Mouse (Mus musculus) hindbrain, embryonic 11.5 days (tissue): Measurements from ENCODE around the gene Khdrbs1. TPM values are rescaled to one million over a fixed set of nuclear protein-coding genes. Genes with fewer than 3 reads are reported as not detected.
"Not testable (repeated sequence)": the region's sequence is repeated elsewhere in the genome, so short reads cannot be mapped to it uniquely, and the experiment has no call there.

ENCODE experiments used
- ATAC-seq: fragments of 200-750 bp; cut with Nextera tagmentation; 2 replicates; pipeline ENCODE4 v1.8.0; 2017; ENCODE audit warnings: mild to moderate bottlenecking, moderate TSS enrichment, moderate library complexity; ENCODE audit not compliant: low FRiP score
- DNase-seq: peaks from one replicate; pipeline ENCODE4 v3.0.0-alpha.2; 2015; ENCODE audit warnings: low spot score
- H3K27ac ChIP-seq: fragments of 300-500 bp; sonication (generic); 2 replicates; pipeline ENCODE4 v1.5.1; 2014; ENCODE audit warnings: mild to moderate bottlenecking, low read depth, low read length
- H3K27me3 ChIP-seq: fragments of 300-500 bp; sonication (generic); 2 replicates; pipeline ENCODE4 v1.6.1; 2014; ENCODE audit warnings: mild to moderate bottlenecking, low read length, moderate library complexity, mixed read lengths; ENCODE audit not compliant: control insufficient read depth, insufficient read depth
- H3K36me3 ChIP-seq: fragments of 300-500 bp; sonication (generic); 2 replicates; pipeline ENCODE4 v1.6.1; 2014; ENCODE audit warnings: mild to moderate bottlenecking, low read length, moderate library complexity, mixed read lengths; ENCODE audit not compliant: control insufficient read depth, insufficient read depth
- H3K4me1 ChIP-seq: fragments of 300-500 bp; sonication (generic); replicated peaks from 2 replicates; pipeline ENCODE4 v1.6.1; 2014; ENCODE audit warnings: low read length, mixed read lengths; ENCODE audit not compliant: control insufficient read depth, insufficient read depth
- H3K4me2 ChIP-seq: fragments of 300-500 bp; sonication (generic); replicated peaks from 2 replicates; pipeline ENCODE4 v1.6.1; 2014; ENCODE audit warnings: mild to moderate bottlenecking, low read depth, low read length
- H3K4me3 ChIP-seq: fragments of 300-500 bp; sonication (generic); 2 replicates; pipeline ENCODE4 v1.5.1; 2014; ENCODE audit warnings: low read depth, low read length
- H3K9ac ChIP-seq: fragments of 300-500 bp; sonication (generic); 2 replicates; pipeline ENCODE4 v1.6.1; 2014; ENCODE audit warnings: low read depth, low read length
- H3K9me3 ChIP-seq: fragments of 300-500 bp; sonication (generic); 2 replicates; pipeline ENCODE4 v1.6.1; 2016; ENCODE audit warnings: low read length; ENCODE audit not compliant: control insufficient read depth
- WGBS: fragments of 180-500 bp; shearing (Covaris S2); extraction: QIAGEN DNeasy Blood & Tissue Kit; methylation state at CpG from one replicate; pipeline ENCODE4 v1.1.7; 2014; 5-methylcytosine and 5-hydroxymethylcytosine counted together
- polyA plus RNA-seq: library from polyadenylated mRNA; unstranded; fragments of >200 nt; fragmentation: Nextera tagmentation; extraction: Ambion mirVana; gene quantifications from 2 replicates; pipeline ENCODE4 v1.2.1, GENCODE M21; 2014

Gene Khdrbs1
- polyA plus RNA-seq, 1 experiment from 2014 or later = 158 TPM

DNA sequence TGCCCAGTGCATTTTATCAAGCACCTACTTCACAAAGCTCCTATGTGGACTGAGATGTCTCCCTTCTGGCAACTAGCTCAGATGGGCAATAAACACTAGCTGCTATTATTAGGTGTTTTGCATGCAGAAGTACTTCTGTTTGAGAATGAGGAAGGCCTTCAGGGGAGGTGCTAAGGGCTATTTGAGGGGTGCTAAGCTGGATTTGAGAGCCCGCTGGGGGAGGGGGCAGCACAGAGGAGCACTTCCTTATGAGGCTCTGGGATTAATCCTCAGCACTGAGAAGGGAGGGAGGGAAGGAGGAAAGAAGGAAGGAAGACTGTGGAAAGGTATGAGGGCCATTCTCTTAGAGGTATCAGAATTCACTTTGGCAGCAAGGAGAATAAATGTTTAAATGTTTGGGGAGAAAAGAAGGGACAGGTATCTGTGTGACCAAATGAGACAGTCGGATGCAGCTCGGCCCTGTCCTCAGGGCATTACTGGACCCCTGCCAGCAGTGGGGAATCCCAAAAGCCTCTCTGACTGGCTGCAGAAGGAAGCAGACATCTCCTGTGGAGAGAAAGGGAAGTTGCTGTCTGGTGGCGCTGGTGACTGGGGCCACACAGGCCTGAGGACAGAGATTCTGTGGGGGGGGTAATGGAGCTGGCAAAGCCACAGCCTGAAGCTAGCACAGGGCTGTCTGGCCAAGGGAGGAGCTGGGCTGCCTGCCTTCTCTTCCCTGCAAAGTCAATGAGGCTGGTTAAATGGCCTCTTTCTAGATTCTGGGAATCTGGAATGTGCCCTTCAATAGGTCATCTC, 40.0 kb upstream of the Khdrbs1 start:
- H3K4me1 ChIP-seq = no peaks in the 10 kb centered on the region
- 30% methylated on average over 4 of the region's 4 CpGs for WGBS
- ATAC-seq (no peak), DNase-seq (no peak)
- no peak overlapping the region for H3K9ac ChIP-seq
- H3K9me3 ChIP-seq = no peaks in the 10 kb centered on the region
- H3K4me2 ChIP-seq = no peak overlapping the region
- no peaks in the 10 kb centered on the region for H3K36me3 ChIP-seq
- no peak overlapping the region for H3K27ac ChIP-seq
- no peak overlapping the region for H3K4me3 ChIP-seq
- no peaks in the 10 kb centered on the region for H3K27me3 ChIP-seq

DNA sequence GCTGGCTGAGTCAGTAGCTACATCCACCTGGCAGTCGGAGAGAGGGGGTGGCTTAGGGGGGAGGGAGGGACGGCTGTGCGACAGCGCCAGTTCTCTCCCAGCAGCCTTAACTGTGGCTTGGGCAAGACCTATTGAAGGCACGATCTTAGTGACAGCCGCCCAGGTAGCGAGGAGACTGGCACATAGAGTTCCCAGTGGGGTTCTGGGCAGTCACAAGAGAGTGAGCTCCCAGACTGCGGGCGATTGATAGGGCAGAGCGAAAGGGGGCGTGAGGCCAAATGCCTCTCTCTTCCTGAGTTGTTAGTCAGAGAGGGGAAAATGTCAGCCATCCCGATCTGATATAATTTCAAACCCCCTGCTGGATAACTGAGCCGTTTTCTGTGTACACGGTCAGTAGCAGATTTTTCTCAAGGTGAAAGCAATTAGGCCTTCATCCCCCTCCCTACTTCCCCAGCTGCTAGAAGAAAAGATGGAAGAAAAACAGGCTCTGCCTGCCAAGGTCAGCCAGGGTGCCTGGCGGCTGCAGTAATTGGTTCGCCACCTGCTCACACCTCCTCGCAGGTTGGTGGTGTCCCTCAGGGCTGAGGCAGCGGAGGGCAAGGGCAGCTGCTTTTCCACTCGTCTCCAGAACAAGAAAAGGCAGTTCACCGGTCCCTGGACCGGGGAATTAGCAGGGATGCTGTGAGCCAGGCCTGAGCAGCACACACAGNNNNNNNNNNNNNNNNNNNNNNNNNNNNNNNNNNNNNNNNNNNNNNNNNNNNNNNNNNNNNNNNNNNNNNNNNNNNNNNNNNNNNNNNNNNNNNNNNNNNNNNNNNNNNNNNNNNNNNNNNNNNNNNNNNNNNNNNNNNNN, 29.8 kb upstream of the Khdrbs1 start:
- Histone ChIP-seq H3K27ac (peak overlapping the region; percentile 58), H3K36me3 (no peaks in the 10 kb centered on the region), H3K9me3 (no peaks in the 10 kb centered on the region), H3K4me1 (peaks cover 4% of the 10 kb centered on the region), H3K4me3 (no peak overlapping the region), H3K4me2 (peak overlapping the region; percentile 12), H3K9ac (0 out of 2 replicates have a peak overlapping the region, but pooled peaks have one; percentile 5), H3K27me3 (peaks cover 2% of the 10 kb centered on the region; the same call in 1 of the 2 replicates)
- WGBS = 3% methylated on average over 21 of the region's 21 CpGs
- ATAC-seq (no peak), DNase-seq (peak; percentile 52)

DNA sequence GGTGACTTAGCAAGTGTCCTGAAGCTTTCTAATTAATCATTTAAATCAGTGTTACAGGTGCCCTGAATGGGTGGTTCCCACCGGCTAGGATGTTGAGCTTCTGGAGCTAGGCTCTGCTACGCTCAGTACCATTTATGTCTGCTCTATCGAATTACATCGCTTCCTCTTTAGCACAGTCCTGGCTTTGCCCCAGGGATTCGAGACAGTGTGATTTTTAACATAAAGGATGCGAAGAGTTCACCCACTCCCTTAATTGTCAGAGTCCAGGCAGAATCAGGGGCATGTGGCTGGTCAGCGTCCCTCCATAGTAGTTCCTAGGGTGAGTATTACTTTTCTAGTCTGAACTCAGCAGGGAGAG, 29.2 kb upstream of the Khdrbs1 start:
- Histone ChIP-seq H3K9ac (0 out of 2 replicates have a peak overlapping the region, but pooled peaks have one; percentile 5), H3K4me3 (no peak overlapping the region), H3K27me3 (peaks cover 2% of the 10 kb centered on the region; the same call in 1 of the 2 replicates), H3K9me3 (no peaks in the 10 kb centered on the region), H3K4me2 (peak overlapping the region; percentile 12; the same call in 1 of the 2 replicates), H3K27ac (0 out of 2 replicates have a peak overlapping the region, but pooled peaks have one; percentile 58), H3K4me1 (peaks cover 4% of the 10 kb centered on the region), H3K36me3 (no peaks in the 10 kb centered on the region)
- 22% methylated on average over 7 of the region's 7 CpGs for WGBS
- ATAC-seq (no peak), DNase-seq (no peak)

DNA sequence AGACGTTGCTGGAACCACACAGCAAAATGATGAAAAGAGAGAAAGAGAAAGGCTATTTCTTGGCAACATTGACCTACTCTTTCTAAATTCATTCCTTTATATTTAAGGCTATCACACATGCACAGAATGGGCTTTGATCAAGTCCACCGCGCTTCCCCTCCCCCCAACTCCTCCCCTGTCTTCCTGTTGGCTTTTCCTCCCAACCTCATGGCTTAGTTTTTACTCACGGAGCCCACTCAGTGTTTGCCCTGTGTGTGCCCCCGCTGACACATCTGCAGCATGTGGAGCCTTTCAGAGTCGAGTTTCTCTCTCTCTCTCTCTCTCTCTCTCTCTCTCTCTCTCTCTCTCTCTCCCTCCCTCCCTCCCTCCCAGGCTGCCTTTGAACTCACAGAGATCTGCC, 28.5 kb upstream of the Khdrbs1 start:
- 57% methylated on average over 6 of the region's 6 CpGs for WGBS
- ATAC-seq (no peak), DNase-seq (no peak)
- Histone ChIP-seq H3K36me3 (no peaks in the 10 kb centered on the region), H3K4me1 (peaks cover 4% of the 10 kb centered on the region), H3K9ac (no peak overlapping the region), H3K9me3 (no peaks in the 10 kb centered on the region), H3K4me2 (no peak overlapping the region), H3K27me3 (peaks cover 2% of the 10 kb centered on the region; the same call in 1 of the 2 replicates), H3K27ac (no peak overlapping the region), H3K4me3 (no peak overlapping the region)

DNA sequence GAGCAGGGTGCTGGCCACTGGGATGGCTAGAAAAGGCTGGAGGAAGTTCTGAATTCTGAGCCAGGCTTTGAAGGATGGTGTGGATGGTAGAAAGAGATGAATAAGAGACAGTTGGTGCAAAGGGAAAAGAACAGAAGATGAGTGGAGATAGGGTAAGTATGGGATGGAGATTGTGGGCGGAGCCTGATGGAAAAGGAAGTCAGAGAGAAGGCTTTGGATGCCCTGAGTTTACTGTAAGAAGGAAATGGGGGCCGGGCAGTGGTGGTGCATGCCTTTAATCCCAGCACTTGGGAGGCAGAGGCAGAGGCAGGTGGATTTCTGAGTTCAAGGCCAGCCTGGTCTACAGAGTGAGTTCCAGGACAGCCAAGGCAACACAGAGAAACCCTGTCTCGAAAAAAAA, 26.6 kb upstream of the Khdrbs1 start:
- not testable (repeated sequence) for H3K27ac ChIP-seq, H3K27me3 ChIP-seq, H3K4me3 ChIP-seq, H3K36me3 ChIP-seq, ATAC-seq, H3K4me1 ChIP-seq, H3K9me3 ChIP-seq, H3K9ac ChIP-seq, H3K4me2 ChIP-seq, DNase-seq
- 79% methylated on average over 3 of the region's 3 CpGs for WGBS

DNA sequence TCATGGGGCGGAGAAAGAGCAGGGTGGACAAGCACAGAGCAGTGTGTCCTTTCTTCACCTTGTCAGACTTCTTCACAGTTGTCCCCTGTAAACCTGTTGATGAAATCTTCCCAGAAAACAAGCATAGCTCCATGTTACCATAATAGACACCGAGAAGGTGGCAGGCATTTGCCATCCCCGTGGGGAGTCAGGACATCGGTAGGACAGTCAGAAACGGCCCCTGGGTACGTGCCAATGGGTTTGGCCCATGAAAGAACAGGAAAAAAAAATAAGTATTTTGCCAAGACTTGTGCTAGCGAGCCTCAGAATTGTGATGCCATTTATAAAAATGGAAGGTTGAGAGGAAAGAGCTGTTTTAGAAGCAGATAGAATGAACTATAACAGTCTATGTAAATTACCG, 25.7 kb upstream of the Khdrbs1 start:
- ATAC-seq (no peak), DNase-seq (no peak)
- WGBS = 87% methylated on average over 8 of the region's 8 CpGs
- no peak overlapping the region for H3K27ac ChIP-seq
- no peaks in the 10 kb centered on the region for H3K36me3 ChIP-seq
- peaks cover 4% of the 10 kb centered on the region for H3K4me1 ChIP-seq
- H3K4me2 ChIP-seq = no peak overlapping the region
- H3K9me3 ChIP-seq = no peaks in the 10 kb centered on the region
- H3K27me3 ChIP-seq = peaks cover 2% of the 10 kb centered on the region; the same call in 1 of the 2 replicates
- no peak overlapping the region for H3K4me3 ChIP-seq
- H3K9ac ChIP-seq = no peak overlapping the region

DNA sequence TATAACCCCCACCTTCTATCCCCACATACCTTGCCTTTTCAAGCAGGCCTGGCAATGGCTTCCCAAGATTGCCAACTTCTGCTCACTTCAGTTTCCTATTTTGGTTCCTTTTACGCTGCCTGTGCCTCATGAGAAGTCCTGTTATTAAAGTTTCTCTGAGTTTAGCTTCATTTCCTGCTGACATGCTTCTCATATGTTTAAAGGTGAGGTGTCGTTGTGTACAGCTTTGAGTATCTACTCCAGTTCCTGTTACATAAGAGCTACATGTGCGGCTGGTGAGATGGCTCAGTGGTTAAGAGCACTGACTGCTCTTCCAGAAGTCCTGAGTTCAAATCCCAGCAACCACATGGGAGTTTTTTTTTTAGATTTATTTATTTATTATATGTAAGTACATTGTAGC, 23.2 kb upstream of the Khdrbs1 start:
- Histone ChIP-seq H3K9ac (no peak overlapping the region), H3K4me3 (no peak overlapping the region), H3K27ac (no peak overlapping the region), H3K27me3 (no peaks in the 10 kb centered on the region), H3K4me1 (no peaks in the 10 kb centered on the region), H3K4me2 (no peak overlapping the region), H3K36me3 (no peaks in the 10 kb centered on the region), H3K9me3 (no peaks in the 10 kb centered on the region)
- 98% methylated on average over 3 of the region's 3 CpGs for WGBS
- no peak for ATAC-seq
- DNase-seq = no peak

DNA sequence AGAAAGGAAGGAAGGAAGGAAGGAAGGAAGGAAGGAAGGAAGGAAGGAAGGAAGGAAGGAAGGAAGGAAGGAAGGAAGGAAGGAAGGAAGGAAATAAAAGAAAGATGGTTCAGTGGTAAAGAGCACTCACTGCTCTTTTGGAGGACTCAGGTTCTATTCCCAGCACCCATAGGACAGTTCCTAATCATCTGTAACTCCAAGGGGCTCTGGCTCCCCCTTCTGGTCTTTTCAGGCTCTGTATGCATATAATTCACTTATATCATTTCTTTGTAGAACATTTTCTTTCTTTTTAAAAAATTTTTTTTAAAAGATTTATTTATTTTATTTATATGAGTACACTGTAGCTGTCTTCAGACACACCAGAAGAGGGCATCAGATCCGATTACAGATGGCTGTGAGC, 20.4 kb upstream of the Khdrbs1 start:
- WGBS = 86% methylated on average over 1 of the region's 1 CpGs
- not testable (repeated sequence) for H3K4me2 ChIP-seq, H3K4me3 ChIP-seq, H3K36me3 ChIP-seq, H3K9me3 ChIP-seq, DNase-seq, H3K27ac ChIP-seq, H3K27me3 ChIP-seq, ATAC-seq, H3K4me1 ChIP-seq, H3K9ac ChIP-seq
